Mouse (Mus musculus) cerebellum, postnatal 14 days (tissue): ENCODE measurements at regions not wholly inside any gene's neighbourhood (a gene's known extent, or its start where the extent isn't known, plus 50 kb on each side); places are given as distances from the start of the nearest gene placed in this dataset.
A peak's percentile ranks its signal among the peaks of the same experiment; 100 is the strongest.

ENCODE experiments used
- DNase-seq, 2 experiments: peaks; one replicate each; pipeline ENCODE4 v3.0.0; 2021; ENCODE audit warnings: mixed read lengths in 2 of 2

GRCm38 (mm10) chr16:46581115-46581514, 82.8 kb upstream of the Nectin3 start:
- DNase-seq: peak in 1 of 2 experiments; percentile 16

- no peak for DNase-seq
Measured at GRCm38 (mm10) chr16:46574221-46574620, 75.9 kb upstream of the Nectin3 start.

GRCm38 (mm10) chr16:46567446-46567845, 69.1 kb upstream of the Nectin3 start:
- DNase-seq: peak; percentile 52 to 78

DNA sequence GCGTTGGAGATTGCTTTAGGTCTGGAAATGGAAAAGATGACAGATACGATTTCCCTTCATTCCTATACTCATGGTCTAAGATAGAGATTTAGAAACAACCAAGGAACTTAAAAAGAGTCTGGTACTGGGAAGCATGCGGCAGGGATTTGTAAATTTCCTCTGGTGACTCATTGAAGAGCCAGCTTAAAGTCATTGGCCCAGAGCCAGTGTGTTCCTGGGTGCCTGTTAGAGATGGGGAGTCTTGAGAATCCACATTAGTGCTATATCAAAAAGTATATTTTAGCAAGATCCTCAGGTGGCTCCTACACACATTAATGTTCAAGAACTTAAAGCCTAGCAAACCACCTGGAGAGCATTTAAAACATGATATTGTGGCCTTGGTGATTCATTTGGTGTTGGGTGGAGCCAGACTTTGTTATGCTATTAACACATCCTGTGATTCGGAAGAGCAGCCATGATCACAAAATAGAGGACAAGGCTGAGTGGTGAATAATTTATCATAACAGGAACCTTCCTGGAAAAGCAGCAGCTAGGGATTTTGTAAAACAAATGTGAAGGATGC, 67.8 kb upstream of the Nectin3 start:
- peak; percentile 55 to 60 for DNase-seq

DNA sequence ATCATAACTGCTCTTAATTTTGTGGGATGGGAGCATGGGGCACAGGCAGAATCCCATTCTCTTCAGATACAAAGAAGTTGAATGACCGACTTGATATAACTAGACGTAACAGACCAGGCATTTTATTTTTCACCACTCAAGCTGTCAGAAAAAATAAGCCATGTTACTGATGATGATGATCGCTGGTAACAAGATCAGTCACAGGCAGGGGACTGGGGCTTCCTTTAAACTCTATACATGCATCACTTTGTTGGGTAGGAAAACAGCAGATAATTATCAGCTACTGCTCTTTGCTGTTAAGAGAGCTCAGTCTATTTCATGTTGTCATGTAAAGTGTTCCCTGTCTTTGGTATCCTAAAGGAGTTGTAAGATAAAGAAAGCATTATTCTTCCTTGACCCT, 59.0 kb upstream of the Nectin3 start:
- DNase-seq: no peak

DNA sequence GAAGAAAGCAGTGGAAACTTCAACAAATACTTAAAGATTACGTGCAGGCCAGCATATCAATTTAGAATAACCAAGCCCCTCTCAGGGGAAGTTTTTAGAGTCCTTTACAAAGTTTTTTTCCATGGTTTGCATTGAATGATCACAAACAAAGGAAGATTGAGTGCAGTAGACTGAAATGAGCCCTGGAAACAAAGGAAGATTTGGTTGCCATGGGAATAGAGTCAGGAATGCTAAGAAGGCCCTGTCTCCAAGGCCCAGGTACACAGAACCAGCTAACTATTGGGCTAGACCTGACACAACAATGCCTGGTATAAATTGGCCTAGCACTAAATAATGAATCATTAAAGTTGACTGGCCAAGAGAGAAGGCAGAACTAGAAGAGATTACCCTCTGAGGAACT, 49.9 kb upstream of the Nectin3 start:
- no peak for DNase-seq
